Mouse (Mus musculus) myocyte (in vitro differentiated cells): ENCODE measurements at regions not wholly inside any gene's neighbourhood (a gene's known extent, or its start where the extent isn't known, plus 50 kb on each side); places are given as distances from the start of the nearest gene placed in this dataset.

Experiments used
- CEBPB ChIP-seq: IDR thresholded peaks from 2 replicates; pipeline ENCODE4 v1.6.1; 2011; ENCODE audit warnings: mild to moderate bottlenecking, moderate library complexity; ENCODE audit not compliant: poor library complexity, insufficient read depth, severe bottlenecking
- E2F4 ChIP-seq: IDR thresholded peaks from one replicate; pipeline ENCODE4 v1.6.1; 2011; ENCODE audit warnings: mild to moderate bottlenecking, control low read depth, moderate library complexity; ENCODE audit not compliant: insufficient read depth
- MAX ChIP-seq: IDR thresholded peaks from one replicate; pipeline ENCODE4 v1.6.1; 2011; ENCODE audit warnings: low read depth, mild to moderate bottlenecking, control low read depth
- MYOD1 ChIP-seq, 3 experiments: IDR thresholded peaks; one replicate each; pipeline ENCODE4 v1.6.1; 2011; ENCODE audit warnings: control low read depth in 2 of 3, low read depth in 2 of 3, mild to moderate bottlenecking in 2 of 3, moderate library complexity in 1 of 3; ENCODE audit not compliant: insufficient read length in 2 of 3, control insufficient read depth in 1 of 3
- POLR2A ChIP-seq: IDR thresholded peaks from one replicate; pipeline ENCODE4 v1.6.1; 2011; ENCODE audit warnings: low read depth, mild to moderate bottlenecking, control low read depth, moderate library complexity; ENCODE audit not compliant: insufficient read length
- POLR2AphosphoS2 ChIP-seq: IDR thresholded peaks from one replicate; pipeline ENCODE4 v1.6.1; 2011; ENCODE audit warnings: low read depth, control low read depth; ENCODE audit not compliant: insufficient read length
- REST ChIP-seq: IDR thresholded peaks from one replicate; pipeline ENCODE4 v1.6.1; 2011; ENCODE audit warnings: mild to moderate bottlenecking, control low read depth, moderate library complexity; ENCODE audit not compliant: insufficient read depth, insufficient read length
- SRF ChIP-seq: IDR thresholded peaks from one replicate; pipeline ENCODE4 v1.6.1; 2011; ENCODE audit warnings: low read depth; ENCODE audit not compliant: control insufficient read depth, insufficient read length
- TCF12 ChIP-seq: IDR thresholded peaks from one replicate; pipeline ENCODE4 v1.6.1; 2011; ENCODE audit warnings: mild to moderate bottlenecking, control low read depth; ENCODE audit not compliant: poor library complexity, insufficient read depth, severe bottlenecking
- TCF3 ChIP-seq: IDR thresholded peaks from one replicate; pipeline ENCODE4 v1.6.1; 2011; ENCODE audit warnings: low read depth, control low read depth; ENCODE audit not compliant: insufficient read length
- USF1 ChIP-seq: IDR thresholded peaks from one replicate; pipeline ENCODE4 v1.6.1; 2011; ENCODE audit warnings: low read depth, mild to moderate bottlenecking, control low read depth, moderate library complexity

DNA sequence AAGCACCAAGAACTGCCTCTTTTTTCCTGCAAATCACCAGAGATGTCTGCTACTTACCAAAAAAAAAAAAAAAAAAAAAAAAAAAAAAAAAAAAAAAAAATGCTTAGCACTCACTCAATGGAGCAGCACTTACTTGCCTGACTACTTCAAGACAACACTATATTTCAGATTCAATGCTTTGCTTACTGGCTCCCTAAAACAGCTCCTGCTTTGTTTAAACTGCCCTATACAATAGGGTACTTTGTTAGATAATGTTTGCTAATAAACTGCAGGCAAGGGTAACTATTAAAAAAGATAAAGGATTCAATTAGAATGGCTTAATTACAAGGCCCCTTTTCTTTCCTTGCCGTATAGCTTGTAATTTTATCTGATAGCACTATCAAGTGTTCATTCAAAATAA, 217.5 kb downstream of the S1pr1 start:
- TF ChIP-seq MAX (no peak), MYOD1 (IDR thresholded peaks at IDR 0.05; ENCODE audit: control insufficient read depth in 1 of 3, insufficient read length in 2 of 3, low read depth in 2 of 3) (no peak), POLR2AphosphoS2 (no peak), POLR2A (no peak), SRF (no peak), E2F4 (no peak), CEBPB (no peak), TCF3 (no peak), TCF12 (no peak), USF1 (no peak), REST (no peak)
